Mouse (Mus musculus) midbrain, postnatal 0 days (tissue): ENCODE results near the gene Gnat2. TPM values are rescaled to one million over a fixed set of nuclear protein-coding genes. Genes with fewer than 3 reads are reported as not detected.

Source experiments
- ATAC-seq: fragments of 200-750 bp; cut with Nextera tagmentation; 2 replicates; pipeline ENCODE4 v1.8.0; 2017; ENCODE audit warnings: moderate number of reproducible peaks, mild to moderate bottlenecking, moderate TSS enrichment, moderate library complexity; ENCODE audit not compliant: low FRiP score
- DNase-seq: peaks from one replicate; pipeline ENCODE4 v3.0.0-alpha.2; 2015; ENCODE audit warnings: low spot score
- H3K27ac ChIP-seq: fragments of 300-500 bp; sonication (generic); 2 replicates; pipeline ENCODE4 v1.5.1; 2014; ENCODE audit warnings: low read depth, mild to moderate bottlenecking, low read length, mixed read lengths
- H3K27me3 ChIP-seq: fragments of 300-500 bp; sonication (generic); 2 replicates; pipeline ENCODE4 v1.6.1; 2014; ENCODE audit warnings: low read length, control low read depth, mixed read lengths; ENCODE audit not compliant: insufficient read depth
- H3K36me3 ChIP-seq: fragments of 300-500 bp; sonication (generic); 2 replicates; pipeline ENCODE4 v1.6.1; 2014; ENCODE audit warnings: low read length, control low read depth, mixed read lengths; ENCODE audit not compliant: insufficient read depth
- H3K4me1 ChIP-seq: fragments of 300-500 bp; sonication (generic); 2 replicates; pipeline ENCODE4 v1.6.1; 2014; ENCODE audit warnings: mild to moderate bottlenecking, control low read depth, antibody characterized with exemption, low read length, mixed read lengths; ENCODE audit not compliant: insufficient read depth
- H3K4me2 ChIP-seq: fragments of 300-500 bp; sonication (generic); 2 replicates; pipeline ENCODE4 v1.6.1; 2014; ENCODE audit warnings: low read depth, mild to moderate bottlenecking, low read length, mixed read lengths; ENCODE audit not compliant: poor library complexity, severe bottlenecking
- H3K4me3 ChIP-seq: fragments of 300-500 bp; sonication (generic); 2 replicates; pipeline ENCODE4 v1.5.1; 2014; ENCODE audit warnings: low read depth, mild to moderate bottlenecking, low read length, moderate library complexity
- H3K9ac ChIP-seq: fragments of 300-500 bp; sonication (generic); replicated peaks from 2 replicates; pipeline ENCODE4 v1.6.1; 2014; ENCODE audit warnings: mild to moderate bottlenecking, low read length, moderate library complexity, mixed read lengths; ENCODE audit not compliant: poor library complexity, severe bottlenecking
- H3K9me3 ChIP-seq: fragments of 300-500 bp; sonication (generic); 2 replicates; pipeline ENCODE4 v1.6.1; 2016; ENCODE audit warnings: low read length, control low read depth
- CTCF ChIP-seq: IDR thresholded peaks from 2 replicates; pipeline ENCODE4 v1.5.1; 2016; ENCODE audit warnings: antibody characterized with exemption, mild to moderate bottlenecking
- WGBS: fragments of 180-500 bp; shearing (Covaris S2); extraction: QIAGEN DNeasy Blood & Tissue Kit; methylation state at CpG from one replicate; pipeline ENCODE4 v1.1.7; 2014; 5-methylcytosine and 5-hydroxymethylcytosine counted together
- polyA plus RNA-seq: library from polyadenylated mRNA; unstranded; fragments of >200 nt; fragmentation: Nextera tagmentation; extraction: Ambion mirVana; gene quantifications from 2 replicates; pipeline ENCODE4 v1.2.1, GENCODE M21; 2015
- total RNA-seq: library from RNA; depleted of rRNA; stranded (reverse); fragments of >200 nt; gene quantifications from 2 replicates; pipeline ENCODE4 v1.2.3, GENCODE M21; 2014

The Gnat2 gene
- total and polyA plus RNA-seq, 2 experiments from 2014 or later: 0.28 TPM; not detected in 1

DNA sequence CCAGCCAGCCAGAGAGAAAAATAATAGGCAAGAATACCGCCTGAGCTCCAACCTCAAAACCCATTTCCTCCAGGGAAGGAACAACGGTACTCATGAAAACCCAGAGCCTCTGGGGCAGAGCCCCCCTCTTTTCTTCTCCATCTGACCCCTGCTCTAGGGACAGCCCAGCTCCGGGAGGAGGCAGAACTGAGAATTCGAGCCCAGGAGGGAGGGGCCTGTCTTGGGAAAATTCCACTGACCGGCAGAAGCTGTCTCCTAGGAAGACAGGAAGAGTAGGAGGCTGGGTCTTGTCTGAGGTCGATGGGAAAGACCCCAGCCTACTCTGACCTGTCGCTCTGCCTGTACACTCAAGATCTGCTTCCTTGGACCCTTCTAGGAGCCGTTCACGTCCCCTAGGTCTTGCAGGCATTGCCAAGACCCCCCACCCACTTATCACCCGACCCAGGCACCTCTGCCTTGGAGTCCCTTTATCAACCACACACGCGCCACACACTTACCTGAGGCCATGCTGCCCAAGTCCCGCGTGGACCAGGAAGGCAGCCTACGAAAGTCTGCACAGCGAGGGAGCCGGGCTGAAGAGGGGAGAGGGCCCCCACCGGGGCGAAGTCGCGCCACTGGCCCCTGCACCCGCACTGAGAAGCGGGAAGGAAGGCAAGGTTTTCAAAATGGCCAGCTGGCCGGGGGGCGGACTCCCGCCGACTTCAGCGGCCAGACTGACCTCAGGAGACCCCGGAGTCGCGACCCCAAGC is 6.7 kb upstream of the Gnat2 start:
- H3K4me1 ChIP-seq: peaks cover 25% of the 10 kb centered on the region; the same call in 1 of the 2 replicates
- peak overlapping the region; percentile 94 for H3K4me2 ChIP-seq
- ATAC-seq (peak; percentile 61), DNase-seq (peak; percentile 66)
- peaks cover under 1% of the 10 kb centered on the region; the same call in 1 of the 2 replicates for H3K36me3 ChIP-seq
- TF ChIP-seq CTCF: no peak
- no peaks in the 10 kb centered on the region for H3K9me3 ChIP-seq
- H3K27me3 ChIP-seq: no peaks in the 10 kb centered on the region
- WGBS: under 1% methylated on average over 31 of the region's 31 CpGs
- peak overlapping the region; percentile 72 for H3K9ac ChIP-seq
- H3K27ac ChIP-seq: peak overlapping the region; percentile 72
- peak overlapping the region; percentile 65 for H3K4me3 ChIP-seq

DNA sequence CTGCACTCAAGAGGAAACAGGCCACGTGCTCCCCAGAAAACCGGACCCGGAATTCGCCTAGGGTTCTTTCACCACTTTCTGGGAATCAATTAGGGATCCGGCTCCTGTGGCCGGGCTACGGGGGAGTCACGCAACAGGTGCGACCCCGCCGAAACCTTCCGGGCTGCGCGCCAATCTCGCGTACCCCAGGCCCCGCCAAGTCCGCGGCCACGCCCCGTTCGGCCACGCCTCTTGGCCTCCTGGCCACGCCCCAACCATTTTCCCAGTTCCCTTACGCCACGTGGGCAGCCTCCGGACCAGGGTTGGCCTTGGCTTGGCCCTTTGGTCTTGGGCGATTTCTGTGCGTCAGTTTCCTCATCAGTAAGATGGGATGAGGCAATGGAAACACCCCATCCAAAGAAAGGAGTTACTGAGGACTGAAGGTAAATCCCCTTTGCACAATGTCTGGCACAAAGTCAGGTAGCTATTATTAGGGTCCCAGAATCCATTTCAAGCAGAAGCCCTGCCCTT is 6.1 kb upstream of the Gnat2 start, which contains the start of gene Ampd2:
Gene Ampd2, minus strand, starts transcription at position 182 of the 510 bp plus-strand sequence.
- WGBS: 1% methylated on average over 29 of the region's 29 CpGs
- peak within 1 kb of the TSS; percentile 65 for H3K4me3 ChIP-seq
- peak within 1 kb of the TSS; percentile 94 for H3K4me2 ChIP-seq
- peak within 1 kb of the TSS; percentile 72 for H3K9ac ChIP-seq
- H3K27ac ChIP-seq: peak within 1 kb of the TSS; percentile 72
- H3K4me1 ChIP-seq: peaks cover 25% of the 10 kb centered on the region; the same call in 1 of the 2 replicates
- TF ChIP-seq CTCF: no peak
- DNase-seq (peak; percentile 39), ATAC-seq (no peak)
- H3K36me3 ChIP-seq: no peaks in the 10 kb centered on the region
- no peaks in the 10 kb centered on the region for H3K27me3 ChIP-seq
- H3K9me3 ChIP-seq: no peaks in the 10 kb centered on the region

DNA sequence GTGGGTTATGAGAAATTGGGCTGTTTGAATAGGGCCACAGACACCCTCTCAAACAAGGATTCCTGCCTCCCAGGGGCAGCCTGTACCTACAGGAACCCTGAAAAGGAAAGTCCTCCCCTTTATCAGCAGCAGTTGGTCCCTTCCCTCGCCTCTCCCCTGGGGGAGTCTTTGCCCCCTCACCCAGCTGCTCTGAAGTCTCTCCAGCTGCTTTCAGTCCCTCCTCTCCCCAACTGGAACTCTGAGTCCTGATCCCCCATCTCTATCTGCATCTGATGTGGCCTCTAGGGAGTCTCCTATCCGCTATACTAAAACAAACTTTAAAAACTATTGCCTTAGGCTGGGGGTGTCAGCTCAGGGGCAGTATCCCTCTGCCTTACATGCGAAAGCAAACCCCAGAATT is 5.3 kb upstream of the Gnat2 start:
- ATAC-seq (no peak), DNase-seq (no peak)
- H3K9me3 ChIP-seq: no peaks in the 10 kb centered on the region
- no peak overlapping the region for H3K9ac ChIP-seq
- WGBS: 84% methylated on average over 3 of the region's 3 CpGs
- H3K27me3 ChIP-seq: no peaks in the 10 kb centered on the region
- no peak overlapping the region for H3K4me2 ChIP-seq
- TF ChIP-seq CTCF: no peak
- H3K4me1 ChIP-seq: peaks cover 24% of the 10 kb centered on the region; the same call in 1 of the 2 replicates
- H3K27ac ChIP-seq: no peak overlapping the region
- H3K4me3 ChIP-seq: no peak overlapping the region
- no peaks in the 10 kb centered on the region for H3K36me3 ChIP-seq

DNA sequence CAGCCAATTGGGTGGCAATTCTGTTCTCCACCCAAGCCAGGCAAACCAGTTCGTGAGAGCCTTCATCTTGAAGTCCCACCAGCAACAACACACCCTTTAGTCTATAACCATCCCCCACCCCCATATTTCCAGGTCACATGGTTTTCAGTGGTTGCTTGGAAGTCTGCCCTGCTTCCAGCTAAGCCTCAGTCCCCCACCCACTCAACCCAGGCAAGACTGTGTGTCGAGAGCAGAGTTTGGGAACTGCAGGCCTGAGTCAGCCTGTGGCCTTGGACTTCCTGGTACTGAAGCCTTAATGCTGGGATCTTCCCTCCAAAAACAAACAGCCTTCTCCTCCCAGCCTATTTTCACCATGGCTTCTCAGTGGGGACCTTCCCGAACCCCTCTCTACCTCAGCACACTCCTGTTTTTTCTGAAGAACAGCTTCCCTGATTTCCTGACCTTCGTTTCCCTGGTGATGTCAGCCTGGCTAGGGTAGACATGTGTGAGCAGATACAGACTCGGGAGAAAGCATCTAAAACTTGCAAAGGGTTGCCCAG is 3.7 kb upstream of the Gnat2 start:
- Histone ChIP-seq H3K27ac (no peak overlapping the region), H3K27me3 (no peaks in the 10 kb centered on the region), H3K4me1 (peaks cover 14% of the 10 kb centered on the region; the same call in 1 of the 2 replicates), H3K4me2 (no peak overlapping the region), H3K9me3 (no peaks in the 10 kb centered on the region), H3K9ac (no peak overlapping the region), H3K4me3 (no peak overlapping the region), H3K36me3 (no peaks in the 10 kb centered on the region)
- no peak for DNase-seq
- no peak for TF ChIP-seq CTCF
- no peak for ATAC-seq
- 37% methylated on average over 5 of the region's 5 CpGs for WGBS

DNA sequence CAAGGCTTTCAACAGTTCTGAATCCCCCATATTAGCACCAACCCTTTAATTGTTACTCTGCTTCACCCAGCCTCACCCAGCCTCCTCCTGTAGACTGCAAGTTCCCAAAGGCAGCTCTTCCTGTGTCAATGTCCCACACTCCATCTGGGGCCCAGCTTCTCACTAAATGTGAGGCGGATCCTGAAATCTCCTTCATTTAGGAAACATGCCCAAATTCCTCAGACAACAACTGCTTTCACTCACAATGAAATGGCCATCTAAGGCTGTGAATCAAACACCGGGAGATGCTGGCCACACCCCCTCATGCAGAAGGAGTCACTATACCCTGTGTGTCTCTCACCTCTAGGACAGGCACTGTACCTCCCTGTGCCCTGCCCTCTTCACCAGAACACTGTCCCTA is 2.7 kb upstream of the Gnat2 start:
- 60% methylated on average over 2 of the region's 2 CpGs for WGBS
- Histone ChIP-seq H3K36me3 (no peaks in the 10 kb centered on the region), H3K27ac (no peak overlapping the region), H3K27me3 (no peaks in the 10 kb centered on the region), H3K4me3 (no peak overlapping the region), H3K4me1 (0 out of 2 replicates have a peak, but pooled peaks cover 5% of the 10 kb centered on the region), H3K9ac (no peak overlapping the region), H3K4me2 (no peak overlapping the region), H3K9me3 (no peaks in the 10 kb centered on the region)
- no peak for TF ChIP-seq CTCF
- ATAC-seq (no peak), DNase-seq (no peak)

DNA sequence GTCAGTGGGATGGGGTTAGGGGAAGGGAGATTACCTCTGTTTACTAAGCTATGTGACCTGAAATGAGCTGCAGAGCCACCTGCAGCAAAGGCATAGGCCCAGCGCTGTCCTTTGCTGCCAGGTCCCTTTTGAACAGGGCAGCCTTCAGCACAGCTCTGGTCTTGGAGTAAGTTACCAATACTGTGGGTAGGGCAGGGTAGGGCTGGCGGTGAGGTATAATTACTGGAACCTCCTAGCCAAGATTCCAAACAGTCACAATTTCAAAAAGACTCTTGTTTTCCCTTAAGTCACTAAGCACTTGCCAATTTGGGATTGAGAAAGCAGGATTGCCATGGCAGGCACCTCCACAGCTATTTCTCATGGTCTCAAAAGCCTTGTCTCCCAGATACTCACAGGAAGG is 2.0 kb upstream of the Gnat2 start:
- Histone ChIP-seq H3K9ac (no peak overlapping the region), H3K36me3 (no peaks in the 10 kb centered on the region), H3K9me3 (no peaks in the 10 kb centered on the region), H3K27ac (no peak overlapping the region), H3K4me3 (no peak overlapping the region), H3K27me3 (no peaks in the 10 kb centered on the region), H3K4me2 (no peak overlapping the region), H3K4me1 (0 out of 2 replicates have a peak, but pooled peaks cover 5% of the 10 kb centered on the region)
- 74% methylated on average over 2 of the region's 2 CpGs for WGBS
- no peak for TF ChIP-seq CTCF
- DNase-seq (no peak), ATAC-seq (no peak)
